Mouse (Mus musculus): ENCODE data around the gene Rasl10b. TPM values are rescaled to one million over a fixed set of nuclear protein-coding genes. Genes with fewer than 3 reads are reported as not detected.

The Rasl10b gene
- 0.34 and 0.64 TPM in 2 replicates for polyA plus RNA-seq (2012; rRNA removed)

- TF ChIP-seq POLR2A (IDR thresholded peaks at IDR 0.05; ENCODE audit: low read depth, low read length) = no peak
- no peak for TF ChIP-seq CTCF (IDR thresholded peaks at IDR 0.05; ENCODE audit: extremely low read depth, insufficient read depth, insufficient read length, insufficient replicate concordance)
- WGBS = 6% methylated on average over 31 of the region's 44 CpGs
- peak within 1 kb of the TSS; percentile 27; the same call in 1 of the 2 replicates for H3K4me3 ChIP-seq (ENCODE audit: extremely low read depth, insufficient read depth, insufficient read length)
Observed at GRCm38 (mm10) chr11:83409087-83409754, at the start of gene Rasl10b. Gene Rasl10b (plus strand): TSS chr11:83409137.

GRCm38 (mm10) chr11:83364656-83365055 lies 44.3 kb upstream of the Rasl10b start:
- no peak overlapping the region for H3K4me3 ChIP-seq (ENCODE audit: extremely low read depth, insufficient read depth, insufficient read length)
- 86% methylated on average over 6 of the region's 6 CpGs for whole genome bisulfite sequencing
- TF ChIP-seq POLR2A (IDR thresholded peaks at IDR 0.05; ENCODE audit: low read depth, low read length) (no peak), CTCF (IDR thresholded peaks at IDR 0.05; ENCODE audit: extremely low read depth, insufficient read depth, insufficient read length, insufficient replicate concordance) (no peak)
- no peak overlapping the region for H3K27ac ChIP-seq (ENCODE audit: insufficient read depth, low read length)
- peaks cover 23% of the 10 kb centered on the region for H3K36me3 ChIP-seq (ENCODE audit: control insufficient read depth, insufficient read depth, low read length)
- H3K4me1 ChIP-seq (ENCODE audit: control insufficient read depth, insufficient read depth, insufficient read length) = no peaks in the 10 kb centered on the region
- H3K27me3 ChIP-seq (ENCODE audit: control insufficient read depth, insufficient read depth, low read length) = no peaks in the 10 kb centered on the region
- no peak for DNase-seq (ENCODE audit: low read depth in 1 of 2, low spot score in 2 of 2)

More at GRCm38 (mm10) chr11:83409087-83409754, at the start of gene Rasl10b:
- peaks cover 11% of the 10 kb centered on the region for H3K27me3 ChIP-seq (ENCODE audit: control insufficient read depth, insufficient read depth, low read length)
- no peaks in the 10 kb centered on the region for H3K4me1 ChIP-seq (ENCODE audit: control insufficient read depth, insufficient read depth, insufficient read length)
- H3K27ac ChIP-seq (ENCODE audit: insufficient read depth, low read length) = no peak within 1 kb of the TSS
- no peaks in the 10 kb centered on the region for H3K36me3 ChIP-seq (ENCODE audit: control insufficient read depth, insufficient read depth, low read length)
- DNase-seq (ENCODE audit: low read depth in 1 of 2, low spot score in 2 of 2) = no peak

GRCm38 (mm10) chr11:83371267-83371666 lies 37.7 kb upstream of the Rasl10b start:
- H3K27me3 ChIP-seq (ENCODE audit: control insufficient read depth, insufficient read depth, low read length) = no peaks in the 10 kb centered on the region
- no peak overlapping the region for H3K27ac ChIP-seq (ENCODE audit: insufficient read depth, low read length)
- H3K4me1 ChIP-seq (ENCODE audit: control insufficient read depth, insufficient read depth, insufficient read length) = no peaks in the 10 kb centered on the region
- no peak for TF ChIP-seq POLR2A (IDR thresholded peaks at IDR 0.05; ENCODE audit: low read depth, low read length)
- no peak for TF ChIP-seq CTCF (IDR thresholded peaks at IDR 0.05; ENCODE audit: extremely low read depth, insufficient read depth, insufficient read length, insufficient replicate concordance)
- no peak overlapping the region for H3K4me3 ChIP-seq (ENCODE audit: extremely low read depth, insufficient read depth, insufficient read length)
- DNase-seq (ENCODE audit: low read depth in 1 of 2, low spot score in 2 of 2) = no peak
- peaks cover 29% of the 10 kb centered on the region for H3K36me3 ChIP-seq (ENCODE audit: control insufficient read depth, insufficient read depth, low read length)
- 51% methylated on average over 4 of the region's 4 CpGs for WGBS

DNA sequence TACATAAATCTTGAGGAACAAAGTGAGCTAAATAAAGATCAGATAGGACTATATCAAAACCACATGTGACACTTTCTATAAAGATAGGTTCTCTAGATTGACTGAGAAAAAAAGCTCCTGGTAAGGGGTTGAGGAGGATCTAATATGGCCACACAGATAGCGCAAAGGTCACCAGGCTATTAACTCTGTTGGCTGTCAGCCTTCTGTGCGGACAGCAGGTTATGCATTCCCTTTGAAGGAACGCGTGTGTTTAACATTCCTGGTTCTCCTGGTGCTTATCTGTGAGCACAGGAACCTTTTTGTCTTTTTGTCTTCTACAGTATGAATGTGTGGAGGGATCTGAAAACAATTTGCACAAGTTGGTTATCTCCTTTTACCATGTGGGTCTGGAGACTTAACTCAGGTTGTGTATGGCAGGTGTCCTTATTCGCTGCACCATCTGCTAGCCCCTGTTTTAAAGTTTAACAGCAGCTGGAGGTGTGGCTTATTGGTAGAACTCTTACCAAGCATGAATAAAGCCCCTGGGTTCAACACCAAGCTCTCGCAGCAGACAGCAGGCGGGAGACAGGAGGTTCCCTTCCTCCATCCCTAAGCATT lies 29.1 kb upstream of the Rasl10b start:
- peaks cover 15% of the 10 kb centered on the region for H3K36me3 ChIP-seq (ENCODE audit: control insufficient read depth, insufficient read depth, low read length)
- DNase-seq (ENCODE audit: low read depth in 1 of 2, low spot score in 2 of 2) = no peak
- H3K27ac ChIP-seq (ENCODE audit: insufficient read depth, low read length) = no peak overlapping the region
- H3K4me3 ChIP-seq (ENCODE audit: extremely low read depth, insufficient read depth, insufficient read length) = no peak overlapping the region
- 86% methylated on average over 7 of the region's 7 CpGs for WGBS
- H3K4me1 ChIP-seq (ENCODE audit: control insufficient read depth, insufficient read depth, insufficient read length) = no peaks in the 10 kb centered on the region
- TF ChIP-seq CTCF (IDR thresholded peaks at IDR 0.05; ENCODE audit: extremely low read depth, insufficient read depth, insufficient read length, insufficient replicate concordance) (no peak), POLR2A (IDR thresholded peaks at IDR 0.05; ENCODE audit: low read depth, low read length) (no peak)
- no peaks in the 10 kb centered on the region for H3K27me3 ChIP-seq (ENCODE audit: control insufficient read depth, insufficient read depth, low read length)

DNA sequence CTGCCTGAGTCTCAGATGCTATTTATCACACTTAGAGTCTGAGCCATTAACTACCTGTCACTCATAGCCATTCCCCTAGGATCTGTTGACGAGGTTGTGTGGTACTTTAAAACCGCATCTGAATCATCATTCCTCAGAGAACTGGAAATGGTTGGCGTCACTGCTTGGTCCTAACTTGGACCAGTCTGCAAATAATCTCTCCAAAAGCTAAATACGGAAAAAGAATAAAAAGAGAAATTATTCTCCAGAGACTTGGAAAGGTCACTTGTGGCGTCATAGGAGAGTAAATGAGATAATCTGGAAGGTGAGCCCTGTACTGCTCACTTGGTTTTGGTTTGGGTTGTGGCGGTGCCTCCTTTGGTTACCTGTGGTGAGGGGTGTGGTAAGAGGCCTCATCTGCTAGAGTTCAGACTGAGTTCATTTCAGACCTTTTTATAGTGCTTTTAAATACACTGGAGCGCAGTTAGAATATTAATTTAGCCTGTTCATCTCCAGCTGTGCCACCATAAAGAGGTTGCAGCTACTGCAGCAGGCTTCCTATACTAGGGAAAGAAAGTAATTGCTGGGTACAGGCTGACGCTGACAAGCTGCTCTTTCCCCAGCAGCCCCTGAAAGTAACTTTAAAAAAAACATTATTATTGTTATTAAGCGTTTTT lies 25.9 kb upstream of the Rasl10b start:
- no peaks in the 10 kb centered on the region for H3K4me1 ChIP-seq (ENCODE audit: control insufficient read depth, insufficient read depth, insufficient read length)
- H3K4me3 ChIP-seq (ENCODE audit: extremely low read depth, insufficient read depth, insufficient read length) = no peak overlapping the region
- peaks cover 8% of the 10 kb centered on the region for H3K36me3 ChIP-seq (ENCODE audit: control insufficient read depth, insufficient read depth, low read length)
- no peaks in the 10 kb centered on the region for H3K27me3 ChIP-seq (ENCODE audit: control insufficient read depth, insufficient read depth, low read length)
- DNase-seq (ENCODE audit: low read depth in 1 of 2, low spot score in 2 of 2) = no peak
- WGBS = 93% methylated on average over 9 of the region's 9 CpGs
- H3K27ac ChIP-seq (ENCODE audit: insufficient read depth, low read length) = no peak overlapping the region
- TF ChIP-seq POLR2A (IDR thresholded peaks at IDR 0.05; ENCODE audit: low read depth, low read length) = no peak
- TF ChIP-seq CTCF (IDR thresholded peaks at IDR 0.05; ENCODE audit: extremely low read depth, insufficient read depth, insufficient read length, insufficient replicate concordance) = no peak

GRCm38 (mm10) chr11:83383532-83383887 lies 25.4 kb upstream of the Rasl10b start:
- Histone ChIP-seq H3K4me3 (ENCODE audit: extremely low read depth, insufficient read depth, insufficient read length) (no peak overlapping the region), H3K27me3 (ENCODE audit: control insufficient read depth, insufficient read depth, low read length) (no peaks in the 10 kb centered on the region), H3K27ac (ENCODE audit: insufficient read depth, low read length) (no peak overlapping the region), H3K4me1 (ENCODE audit: control insufficient read depth, insufficient read depth, insufficient read length) (no peaks in the 10 kb centered on the region), H3K36me3 (ENCODE audit: control insufficient read depth, insufficient read depth, low read length) (peaks cover 9% of the 10 kb centered on the region)
- 94% methylated on average over 1 of the region's 1 CpGs for WGBS
- DNase-seq (ENCODE audit: low read depth in 1 of 2, low spot score in 2 of 2) = no peak
- TF ChIP-seq CTCF (IDR thresholded peaks at IDR 0.05; ENCODE audit: extremely low read depth, insufficient read depth, insufficient read length, insufficient replicate concordance) (no peak), POLR2A (IDR thresholded peaks at IDR 0.05; ENCODE audit: low read depth, low read length) (no peak)

All from spleen, adult 2 months (tissue).